Mouse (Mus musculus) stomach, postnatal 0 days (tissue): ENCODE data around the gene Eme2.

Experiments
- CTCF ChIP-seq: IDR thresholded peaks from 2 replicates; pipeline ENCODE4 v1.5.1; 2016; ENCODE audit warnings: antibody characterized with exemption, low read depth, mild to moderate bottlenecking, moderate library complexity
- EP300 ChIP-seq: optimal IDR thresholded peaks from 2 replicates; pipeline ENCODE3; 2016; ENCODE audit warnings: antibody characterized with exemption

GRCm38 (mm10) chr17:24839842-24840241 lies 55.0 kb downstream of the Eme2 start, which contains the start of gene Hagh:
- TF ChIP-seq CTCF (no peak), EP300 (no peak)
